Mouse (Mus musculus) lung, embryonic 14.5 days (tissue): ENCODE measurements around the gene Sp100. TPM values are rescaled to one million over a fixed set of nuclear protein-coding genes. Genes with fewer than 3 reads are reported as not detected.
A peak's percentile ranks its signal among the peaks of the same experiment; 100 is the strongest.

ENCODE experiments used
- ATAC-seq: fragments of 200-750 bp; cut with Nextera tagmentation; 2 replicates; pipeline ENCODE4 v1.8.0; 2017; ENCODE audit warnings: mild to moderate bottlenecking, moderate TSS enrichment, moderate library complexity; ENCODE audit not compliant: insufficient read depth
- DNase-seq: peaks from one replicate; pipeline ENCODE4 v3.0.0-alpha.2; 2015
- H3K27ac ChIP-seq: fragments of 300-500 bp; sonication (generic); 2 replicates; pipeline ENCODE4 v1.5.1; 2014; ENCODE audit warnings: low read depth, mild to moderate bottlenecking, moderate library complexity
- H3K27me3 ChIP-seq: fragments of 300-500 bp; sonication (generic); 2 replicates; pipeline ENCODE4 v1.6.1; 2014; ENCODE audit warnings: low read length, control low read depth; ENCODE audit not compliant: insufficient read depth
- H3K36me3 ChIP-seq: fragments of 300-500 bp; sonication (generic); 2 replicates; pipeline ENCODE4 v1.6.1; 2014; ENCODE audit warnings: control low read depth; ENCODE audit not compliant: insufficient read depth
- H3K4me1 ChIP-seq: fragments of 300-500 bp; sonication (generic); 2 replicates; pipeline ENCODE4 v1.6.1; 2014; ENCODE audit warnings: antibody characterized with exemption, control low read depth; ENCODE audit not compliant: insufficient read depth
- H3K4me2 ChIP-seq: fragments of 300-500 bp; sonication (generic); 2 replicates; pipeline ENCODE4 v1.6.1; 2014; ENCODE audit warnings: mild to moderate bottlenecking
- H3K4me3 ChIP-seq: fragments of 300-500 bp; sonication (generic); 2 replicates; pipeline ENCODE4 v1.5.1; 2014; ENCODE audit warnings: low read depth, low read length
- H3K9ac ChIP-seq: fragments of 300-500 bp; sonication (generic); 2 replicates; pipeline ENCODE4 v1.6.1; 2014
- H3K9me3 ChIP-seq: fragments of 300-500 bp; sonication (generic); 2 replicates; pipeline ENCODE4 v1.6.1; 2016; ENCODE audit warnings: low read depth, low read length, control low read depth
- CTCF ChIP-seq: IDR thresholded peaks from 2 replicates; pipeline ENCODE4 v1.5.1; 2016; ENCODE audit warnings: antibody characterized with exemption, low read depth
- WGBS: fragments of 180-500 bp; shearing (Covaris S2); extraction: QIAGEN DNeasy Blood & Tissue Kit; methylation state at CpG from one replicate; pipeline ENCODE4 v1.1.7; 2014; 5-methylcytosine and 5-hydroxymethylcytosine counted together
- polyA plus RNA-seq: library from polyadenylated mRNA; unstranded; fragments of >200 nt; fragmentation: Nextera tagmentation; extraction: Ambion mirVana; gene quantifications from 2 replicates; pipeline ENCODE4 v1.2.1, GENCODE M21; 2014

Gene Sp100
- polyA plus RNA-seq, 1 experiment from 2014 or later: 1.4 TPM

GRCm38 (mm10) chr1:85690544-85690943, 40.8 kb downstream of the Sp100 start:
- ATAC-seq (no peak), DNase-seq (no peak)
- Histone ChIP-seq H3K36me3 (no peaks in the 10 kb centered on the region), H3K4me2 (no peak overlapping the region), H3K27me3 (no peaks in the 10 kb centered on the region), H3K27ac (no peak overlapping the region), H3K9me3 (no peaks in the 10 kb centered on the region), H3K4me3 (no peak overlapping the region), H3K9ac (no peak overlapping the region), H3K4me1 (no peaks in the 10 kb centered on the region)
- no peak for TF ChIP-seq CTCF
- 74% methylated on average over 3 of the region's 3 CpGs for WGBS

GRCm38 (mm10) chr1:85692281-85692680, 42.5 kb downstream of the Sp100 start:
- no peak for TF ChIP-seq CTCF
- Histone ChIP-seq H3K36me3 (no peaks in the 10 kb centered on the region), H3K27me3 (no peaks in the 10 kb centered on the region), H3K4me1 (no peaks in the 10 kb centered on the region), H3K9me3 (no peaks in the 10 kb centered on the region), H3K4me3 (no peak overlapping the region), H3K9ac (no peak overlapping the region), H3K27ac (no peak overlapping the region), H3K4me2 (no peak overlapping the region)
- 67% methylated on average over 1 of the region's 1 CpGs for WGBS
- no peak for ATAC-seq
- no peak for DNase-seq

GRCm38 (mm10) chr1:85693280-85693679, 43.5 kb downstream of the Sp100 start:
- Histone ChIP-seq H3K9ac (no peak overlapping the region), H3K9me3 (no peaks in the 10 kb centered on the region), H3K4me2 (no peak overlapping the region), H3K4me3 (no peak overlapping the region), H3K4me1 (no peaks in the 10 kb centered on the region), H3K27ac (no peak overlapping the region), H3K36me3 (no peaks in the 10 kb centered on the region), H3K27me3 (no peaks in the 10 kb centered on the region)
- ATAC-seq (no peak), DNase-seq (no peak)
- WGBS: 57% methylated on average over 3 of the region's 3 CpGs
- no peak for TF ChIP-seq CTCF

GRCm38 (mm10) chr1:85695646-85696045, 45.9 kb downstream of the Sp100 start:
- ATAC-seq (no peak), DNase-seq (no peak)
- Histone ChIP-seq H3K4me2 (no peak overlapping the region), H3K4me3 (no peak overlapping the region), H3K9ac (no peak overlapping the region), H3K27ac (no peak overlapping the region), H3K36me3 (no peaks in the 10 kb centered on the region), H3K4me1 (no peaks in the 10 kb centered on the region), H3K27me3 (no peaks in the 10 kb centered on the region), H3K9me3 (no peaks in the 10 kb centered on the region)
- 57% methylated on average over 3 of the region's 3 CpGs for WGBS
- no peak for TF ChIP-seq CTCF

- H3K4me2 ChIP-seq: no peak overlapping the region
- H3K9ac ChIP-seq: no peak overlapping the region
- 76% methylated on average over 4 of the region's 4 CpGs for WGBS
- H3K36me3 ChIP-seq: no peaks in the 10 kb centered on the region
- H3K27ac ChIP-seq: no peak overlapping the region
- H3K4me1 ChIP-seq: no peaks in the 10 kb centered on the region
- ATAC-seq (no peak), DNase-seq (no peak)
- no peaks in the 10 kb centered on the region for H3K9me3 ChIP-seq
- no peak for TF ChIP-seq CTCF
- no peak overlapping the region for H3K4me3 ChIP-seq
- no peaks in the 10 kb centered on the region for H3K27me3 ChIP-seq
These were observed 48.1 kb downstream of the Sp100 start for GRCm38 (mm10) chr1:85697721-85698493.

GRCm38 (mm10) chr1:85702531-85702930, 52.7 kb downstream of the Sp100 start:
- Histone ChIP-seq H3K4me2 (no peak overlapping the region), H3K9me3 (no peaks in the 10 kb centered on the region), H3K4me1 (no peaks in the 10 kb centered on the region), H3K9ac (no peak overlapping the region), H3K27me3 (no peaks in the 10 kb centered on the region), H3K27ac (no peak overlapping the region), H3K36me3 (no peaks in the 10 kb centered on the region), H3K4me3 (no peak overlapping the region)
- 67% methylated on average over 4 of the region's 4 CpGs for WGBS
- DNase-seq: no peak
- no peak for ATAC-seq
- no peak for TF ChIP-seq CTCF

GRCm38 (mm10) chr1:85703245-85704186, 53.7 kb downstream of the Sp100 start:
- no peaks in the 10 kb centered on the region for H3K27me3 ChIP-seq
- no peaks in the 10 kb centered on the region for H3K4me1 ChIP-seq
- H3K36me3 ChIP-seq: no peaks in the 10 kb centered on the region
- H3K4me2 ChIP-seq: peak overlapping the region; percentile 63
- peak overlapping the region; percentile 44; the same call in 1 of the 2 replicates for H3K9ac ChIP-seq
- no peak for TF ChIP-seq CTCF
- H3K9me3 ChIP-seq: no peaks in the 10 kb centered on the region
- peak overlapping the region; percentile 72 for H3K27ac ChIP-seq
- DNase-seq (peak; percentile 92), ATAC-seq (peak; percentile 99)
- H3K4me3 ChIP-seq: peak overlapping the region; percentile 35
- WGBS: 12% methylated on average over 22 of the region's 22 CpGs
